Mouse (Mus musculus): ENCODE results near the gene Gngt2. TPM values are rescaled to one million over a fixed set of nuclear protein-coding genes. Genes with fewer than 3 reads are reported as not detected.

Gngt2 gene
- polyA plus RNA-seq, 1 experiment from 2014 or later: 0.95 TPM

DNA sequence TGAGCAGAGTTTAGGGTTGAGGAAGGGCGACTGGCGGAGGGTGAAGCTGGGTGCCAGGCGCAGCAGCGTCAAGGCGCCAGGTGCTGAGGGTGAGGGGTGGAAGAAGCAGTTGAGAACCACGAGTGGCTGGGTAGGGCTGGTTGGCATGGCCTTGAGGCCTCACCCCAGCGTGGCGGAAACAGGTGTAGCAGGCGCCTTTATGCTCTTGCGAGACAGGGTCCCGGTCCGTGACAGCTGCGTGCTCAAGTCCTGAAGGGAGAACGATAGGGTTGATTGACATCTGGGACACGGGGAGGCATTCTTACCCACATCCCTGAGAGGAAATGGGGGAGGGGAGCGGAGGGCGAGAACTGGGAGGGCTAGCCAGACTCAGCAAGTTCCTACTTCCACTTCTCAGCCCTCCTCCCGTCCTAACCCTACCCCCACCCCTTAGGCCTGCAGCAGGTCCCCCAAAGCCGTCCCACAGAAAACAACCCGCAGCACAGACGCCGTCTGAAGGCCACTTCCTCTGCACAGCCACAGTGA lies 2.8 kb upstream of the Gngt2 start:
- H3K9ac ChIP-seq (replicated peaks; ENCODE audit: low read depth, low read length): no peak overlapping the region
- WGBS: 7% methylated on average over 19 of the region's 22 CpGs
- no peaks in the 10 kb centered on the region for H3K9me3 ChIP-seq (ENCODE audit: control insufficient read depth, low read length)
- H3K4me2 ChIP-seq (ENCODE audit: low read depth, low read length): no peak overlapping the region
- H3K4me1 ChIP-seq (ENCODE audit: control insufficient read depth, insufficient read depth, low read length): peaks cover 11% of the 10 kb centered on the region
- no peaks in the 10 kb centered on the region for H3K36me3 ChIP-seq (ENCODE audit: control insufficient read depth, insufficient read depth, low read length)
- H3K27me3 ChIP-seq (ENCODE audit: control insufficient read depth, insufficient read depth, low read length): peaks cover 57% of the 10 kb centered on the region
- H3K4me3 ChIP-seq (ENCODE audit: low read depth, low read length): no peak overlapping the region
- H3K27ac ChIP-seq (ENCODE audit: low read depth, low read length): no peak overlapping the region
- no peak for ATAC-seq (ENCODE audit: low read depth)

DNA sequence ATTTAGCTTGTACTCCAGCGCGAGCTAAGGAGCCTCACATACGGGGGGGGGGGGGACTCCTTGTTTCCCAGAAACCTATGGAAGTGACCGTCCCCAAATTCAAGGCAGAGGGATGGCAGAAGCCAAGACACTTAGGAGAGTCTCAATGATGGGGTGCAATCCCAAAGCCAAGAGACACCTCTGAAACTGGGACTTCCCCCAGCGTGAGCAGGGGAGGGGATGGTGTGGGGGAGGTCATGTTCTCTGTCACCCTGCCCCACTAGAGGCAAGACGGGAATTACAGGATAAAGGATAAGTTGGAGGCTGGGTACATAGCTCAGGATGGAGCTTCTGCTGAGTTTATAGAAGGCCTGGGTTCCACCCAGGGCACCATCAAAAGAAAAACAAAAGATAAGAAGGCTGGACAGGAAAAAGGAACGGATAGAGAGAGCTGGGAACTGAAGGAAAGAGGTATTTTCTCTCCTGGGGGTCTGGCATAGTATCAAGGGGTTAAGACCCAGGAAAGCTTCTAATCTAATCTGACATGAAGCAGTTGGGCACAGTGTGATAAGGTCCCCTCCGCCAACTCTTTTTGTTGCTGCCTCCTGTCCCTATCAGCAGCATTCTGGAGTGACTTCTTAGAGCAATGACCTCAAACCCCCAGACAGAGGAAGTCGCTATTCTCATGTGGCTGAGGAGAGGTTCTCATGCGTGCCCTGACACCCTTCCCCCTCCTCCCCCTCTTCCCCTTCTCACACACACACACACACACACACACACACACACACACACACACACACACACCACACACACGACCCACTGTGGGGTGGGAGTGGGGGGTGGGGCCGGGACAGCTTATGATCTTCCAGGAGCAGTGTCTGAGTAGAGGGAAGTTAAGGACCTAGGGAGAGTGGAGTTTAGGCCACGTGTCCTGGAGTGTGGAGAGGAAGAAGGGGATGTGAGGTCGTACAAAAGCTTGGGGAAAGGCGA lies 2.0 kb upstream of the Gngt2 start:
- no peak overlapping the region for H3K27ac ChIP-seq (ENCODE audit: low read depth, low read length)
- WGBS: 28% methylated on average over 15 of the region's 15 CpGs

DNA sequence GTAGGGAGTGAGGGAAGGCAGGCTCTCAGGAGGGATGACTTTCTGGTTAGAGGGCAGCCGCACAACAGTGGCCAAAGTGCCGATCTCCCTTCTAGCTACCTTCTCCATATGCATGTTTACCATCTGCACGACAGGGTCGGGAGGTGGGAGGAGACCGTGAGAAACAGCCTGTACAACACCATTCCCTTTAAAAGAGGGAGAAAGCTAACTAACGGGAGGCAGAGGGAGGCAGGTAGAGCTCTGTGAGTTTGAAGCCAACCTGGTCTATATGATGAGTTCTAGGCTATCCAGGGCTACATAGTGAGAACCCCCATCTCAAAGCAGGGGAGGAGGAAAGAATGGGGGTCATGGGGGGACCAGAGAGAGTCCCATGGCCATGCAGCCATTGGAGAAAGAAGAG lies 1.2 kb upstream of the Gngt2 start:
- Histone ChIP-seq H3K27ac (ENCODE audit: low read depth, low read length) (no peak overlapping the region), H3K4me3 (ENCODE audit: low read depth, low read length) (no peak overlapping the region), H3K27me3 (ENCODE audit: control insufficient read depth, insufficient read depth, low read length) (peaks cover 42% of the 10 kb centered on the region), H3K36me3 (ENCODE audit: control insufficient read depth, insufficient read depth, low read length) (no peaks in the 10 kb centered on the region), H3K9me3 (ENCODE audit: control insufficient read depth, low read length) (no peaks in the 10 kb centered on the region), H3K9ac (replicated peaks; ENCODE audit: low read depth, low read length) (no peak overlapping the region), H3K4me2 (ENCODE audit: low read depth, low read length) (no peak overlapping the region), H3K4me1 (ENCODE audit: control insufficient read depth, insufficient read depth, low read length) (peaks cover 3% of the 10 kb centered on the region; the same call in 1 of the 2 replicates)
- WGBS: 49% methylated on average over 6 of the region's 6 CpGs
- no peak for ATAC-seq (ENCODE audit: low read depth)

More for the DNA sequence above, 2.0 kb upstream of the Gngt2 start:
- Histone ChIP-seq H3K9ac (replicated peaks; ENCODE audit: low read depth, low read length) (no peak overlapping the region), H3K4me2 (ENCODE audit: low read depth, low read length) (no peak overlapping the region), H3K9me3 (ENCODE audit: control insufficient read depth, low read length) (no peaks in the 10 kb centered on the region), H3K4me3 (ENCODE audit: low read depth, low read length) (no peak overlapping the region), H3K4me1 (ENCODE audit: control insufficient read depth, insufficient read depth, low read length) (peaks cover 11% of the 10 kb centered on the region), H3K36me3 (ENCODE audit: control insufficient read depth, insufficient read depth, low read length) (no peaks in the 10 kb centered on the region), H3K27me3 (ENCODE audit: control insufficient read depth, insufficient read depth, low read length) (peaks cover 48% of the 10 kb centered on the region)
- ATAC-seq (ENCODE audit: low read depth): no peak

DNA sequence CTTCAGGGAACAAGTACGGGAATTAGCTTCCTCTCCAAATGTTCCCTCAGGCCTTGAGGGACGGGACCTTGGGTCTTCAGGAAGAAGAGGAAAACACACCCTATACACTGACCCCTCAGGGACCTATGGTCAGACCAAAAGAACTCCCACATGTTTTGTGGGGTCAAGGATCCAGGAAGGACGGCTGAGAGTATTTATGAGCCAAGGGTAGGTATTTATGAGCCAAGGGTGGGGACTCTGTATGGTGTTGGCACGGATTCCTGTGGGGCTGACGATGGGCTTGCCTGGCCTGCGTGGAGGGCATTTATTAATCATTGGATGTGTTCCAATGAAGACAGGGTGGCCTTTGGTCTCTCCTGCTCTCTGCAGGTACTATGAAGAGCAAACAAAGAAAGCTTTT lies 583 bp upstream of the Gngt2 start:
- 47% methylated on average over 6 of the region's 6 CpGs for WGBS
- H3K9ac ChIP-seq (replicated peaks; ENCODE audit: low read depth, low read length): no peak overlapping the region
- H3K9me3 ChIP-seq (ENCODE audit: control insufficient read depth, low read length): no peaks in the 10 kb centered on the region
- no peak overlapping the region for H3K4me3 ChIP-seq (ENCODE audit: low read depth, low read length)
- H3K36me3 ChIP-seq (ENCODE audit: control insufficient read depth, insufficient read depth, low read length): no peaks in the 10 kb centered on the region
- H3K4me1 ChIP-seq (ENCODE audit: control insufficient read depth, insufficient read depth, low read length): no peaks in the 10 kb centered on the region
- H3K27ac ChIP-seq (ENCODE audit: low read depth, low read length): no peak overlapping the region
- H3K27me3 ChIP-seq (ENCODE audit: control insufficient read depth, insufficient read depth, low read length): peaks cover 36% of the 10 kb centered on the region
- no peak overlapping the region for H3K4me2 ChIP-seq (ENCODE audit: low read depth, low read length)
- ATAC-seq (ENCODE audit: low read depth): no peak

DNA sequence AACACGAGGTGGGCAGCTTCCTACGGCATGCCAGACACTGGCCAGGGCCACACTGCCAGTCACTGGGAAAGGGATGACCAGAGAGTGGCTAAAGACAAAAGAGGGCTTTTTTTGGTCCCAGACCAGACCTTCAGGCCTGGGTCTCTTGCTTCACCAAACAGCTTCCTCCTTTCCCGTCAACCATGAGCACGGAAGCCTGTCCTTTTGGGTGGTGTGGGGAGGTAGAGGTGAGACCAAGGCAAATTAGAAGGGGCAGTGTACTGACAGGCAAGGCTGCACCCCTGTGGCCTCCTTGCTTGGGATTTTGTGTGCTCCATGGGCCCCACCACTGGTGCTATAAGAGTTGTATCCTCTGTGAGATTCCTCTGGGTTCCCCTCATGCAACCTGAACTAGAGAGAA lies 1.6 kb downstream of the Gngt2 start:
- no peak for ATAC-seq (ENCODE audit: low read depth)
- WGBS: 83% methylated on average over 4 of the region's 4 CpGs
- Histone ChIP-seq H3K4me3 (ENCODE audit: low read depth, low read length) (no peak overlapping the region), H3K36me3 (ENCODE audit: control insufficient read depth, insufficient read depth, low read length) (no peaks in the 10 kb centered on the region), H3K27me3 (ENCODE audit: control insufficient read depth, insufficient read depth, low read length) (peaks cover 17% of the 10 kb centered on the region), H3K9ac (replicated peaks; ENCODE audit: low read depth, low read length) (no peak overlapping the region), H3K4me2 (ENCODE audit: low read depth, low read length) (no peak overlapping the region), H3K9me3 (ENCODE audit: control insufficient read depth, low read length) (no peaks in the 10 kb centered on the region), H3K27ac (ENCODE audit: low read depth, low read length) (no peak overlapping the region), H3K4me1 (ENCODE audit: control insufficient read depth, insufficient read depth, low read length) (no peaks in the 10 kb centered on the region)

DNA sequence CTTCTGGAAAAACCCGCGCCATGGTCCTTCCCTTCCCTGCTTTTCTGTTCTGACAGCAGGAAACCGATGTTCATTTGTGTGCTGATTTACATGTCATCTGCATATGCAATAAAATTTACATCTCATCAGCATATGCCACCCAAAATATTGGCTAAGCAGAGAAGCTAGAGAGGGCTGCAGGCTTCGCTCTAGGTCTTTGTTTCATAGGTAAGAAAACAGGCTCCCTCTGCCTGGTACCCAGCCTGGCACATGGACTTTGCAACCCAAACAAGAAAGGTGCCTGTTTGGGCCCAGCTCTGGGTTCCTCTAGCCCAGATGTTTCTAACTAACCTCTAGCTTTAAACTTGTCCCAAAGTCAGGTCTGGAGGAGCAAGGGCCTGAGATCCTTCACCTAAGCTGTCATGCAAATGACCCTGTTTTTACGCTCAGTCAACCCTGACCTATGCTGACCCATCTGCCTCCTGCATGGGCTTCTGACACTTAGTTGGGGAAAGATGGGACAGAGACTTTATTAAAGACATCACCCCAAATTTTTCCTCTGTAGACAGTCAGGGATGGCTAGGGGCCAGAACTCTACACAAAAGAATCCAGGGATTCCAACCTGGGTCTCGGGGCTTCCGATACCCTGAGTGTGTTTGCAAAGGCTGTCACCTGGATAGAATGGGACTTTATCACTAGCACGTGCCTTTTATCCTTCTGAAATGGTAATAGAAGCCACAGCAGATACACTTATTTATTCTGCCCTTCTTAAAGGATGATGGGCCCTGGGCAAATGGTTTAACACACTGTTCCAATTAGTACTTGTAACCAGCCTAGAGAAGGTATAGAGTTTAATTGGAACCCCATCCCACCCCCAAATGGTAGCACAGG lies 2.2 kb downstream of the Gngt2 start:
- Histone ChIP-seq H3K9ac (replicated peaks; ENCODE audit: low read depth, low read length) (no peak overlapping the region), H3K4me2 (ENCODE audit: low read depth, low read length) (no peak overlapping the region), H3K36me3 (ENCODE audit: control insufficient read depth, insufficient read depth, low read length) (no peaks in the 10 kb centered on the region), H3K4me3 (ENCODE audit: low read depth, low read length) (no peak overlapping the region), H3K9me3 (ENCODE audit: control insufficient read depth, low read length) (no peaks in the 10 kb centered on the region), H3K4me1 (ENCODE audit: control insufficient read depth, insufficient read depth, low read length) (no peaks in the 10 kb centered on the region), H3K27me3 (ENCODE audit: control insufficient read depth, insufficient read depth, low read length) (peaks cover 13% of the 10 kb centered on the region; the same call in 1 of the 2 replicates), H3K27ac (ENCODE audit: low read depth, low read length) (no peak overlapping the region)
- WGBS: 73% methylated on average over 8 of the region's 8 CpGs
- no peak for ATAC-seq (ENCODE audit: low read depth)

DNA sequence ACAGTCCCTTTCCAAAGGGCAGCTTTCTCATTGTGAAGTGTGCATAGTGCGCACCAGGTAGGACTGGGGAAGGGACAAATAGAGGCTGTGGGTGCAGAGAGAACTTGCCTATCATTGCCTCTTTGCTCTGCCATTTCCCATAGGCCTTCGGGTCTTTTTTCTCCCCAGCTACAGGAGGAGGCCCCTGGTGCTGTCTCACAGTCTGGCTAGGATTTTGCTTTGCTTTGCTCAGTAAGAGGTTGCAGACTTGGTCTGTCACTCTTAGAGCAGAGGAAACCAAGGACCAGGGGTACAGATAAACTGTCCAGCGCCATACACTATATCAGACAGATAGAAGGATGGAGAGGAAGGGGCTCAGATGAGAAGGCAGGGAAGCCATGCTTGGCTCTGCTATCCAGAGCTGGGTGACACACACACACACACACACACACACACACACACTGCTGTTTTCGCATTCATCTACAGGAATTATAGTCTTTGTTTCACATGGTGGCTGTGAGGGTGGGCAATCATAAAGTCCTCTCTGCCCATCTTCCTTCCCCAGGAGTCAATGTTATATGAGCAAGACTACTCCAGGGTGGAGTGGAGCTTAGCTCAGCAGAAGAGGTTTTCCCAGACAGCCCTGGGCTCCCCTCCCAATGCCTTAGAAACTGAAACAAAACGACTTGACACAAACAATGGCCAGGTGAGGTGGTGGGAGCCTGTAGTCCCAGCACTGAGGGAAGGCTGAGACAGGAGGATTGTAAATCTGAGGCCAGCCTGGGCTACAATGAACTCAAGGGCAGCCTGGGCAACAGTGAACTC lies 3.9 kb downstream of the Gngt2 start:
- Histone ChIP-seq H3K4me1 (ENCODE audit: control insufficient read depth, insufficient read depth, low read length) (no peaks in the 10 kb centered on the region), H3K4me3 (ENCODE audit: low read depth, low read length) (no peak overlapping the region), H3K36me3 (ENCODE audit: control insufficient read depth, insufficient read depth, low read length) (no peaks in the 10 kb centered on the region), H3K27me3 (ENCODE audit: control insufficient read depth, insufficient read depth, low read length) (no peaks in the 10 kb centered on the region), H3K9ac (replicated peaks; ENCODE audit: low read depth, low read length) (no peak overlapping the region), H3K9me3 (ENCODE audit: control insufficient read depth, low read length) (no peaks in the 10 kb centered on the region), H3K27ac (ENCODE audit: low read depth, low read length) (no peak overlapping the region), H3K4me2 (ENCODE audit: low read depth, low read length) (no peak overlapping the region)
- ATAC-seq (ENCODE audit: low read depth): no peak
- WGBS: 75% methylated on average over 5 of the region's 5 CpGs

DNA sequence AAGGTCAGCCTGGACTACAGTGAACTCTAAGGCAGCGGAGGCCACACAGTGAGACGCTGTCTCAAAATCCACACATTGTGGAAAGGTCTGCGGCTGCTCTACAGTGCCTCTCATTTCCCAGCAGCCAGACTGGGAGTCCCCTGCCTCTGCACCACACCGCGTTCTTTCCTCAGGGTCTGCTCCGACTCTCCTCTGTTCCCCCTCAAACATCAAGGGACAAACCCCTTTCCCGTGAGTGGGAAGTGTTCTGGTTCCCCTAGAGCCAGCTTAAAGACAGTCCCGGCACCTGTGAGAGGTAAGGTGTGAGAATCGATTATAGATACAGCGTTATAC lies 4.4 kb downstream of the Gngt2 start:
- Histone ChIP-seq H3K27ac (ENCODE audit: low read depth, low read length) (no peak overlapping the region), H3K36me3 (ENCODE audit: control insufficient read depth, insufficient read depth, low read length) (no peaks in the 10 kb centered on the region), H3K9ac (replicated peaks; ENCODE audit: low read depth, low read length) (no peak overlapping the region), H3K4me3 (ENCODE audit: low read depth, low read length) (no peak overlapping the region), H3K27me3 (ENCODE audit: control insufficient read depth, insufficient read depth, low read length) (no peaks in the 10 kb centered on the region), H3K4me2 (ENCODE audit: low read depth, low read length) (no peak overlapping the region), H3K4me1 (ENCODE audit: control insufficient read depth, insufficient read depth, low read length) (no peaks in the 10 kb centered on the region), H3K9me3 (ENCODE audit: control insufficient read depth, low read length) (no peaks in the 10 kb centered on the region)
- 63% methylated on average over 10 of the region's 10 CpGs for WGBS
- ATAC-seq (ENCODE audit: low read depth): no peak

All from neural tube, embryonic 14.5 days (tissue).